Mouse (Mus musculus) right cerebral cortex, postnatal 25 days (tissue): Measurements from ENCODE around the gene Nup107.
A peak's percentile ranks its signal among the peaks of the same experiment; 100 is the strongest.
"Not testable (repeated sequence)": the region's sequence is repeated elsewhere in the genome, so short reads cannot be mapped to it uniquely, and the experiment has no call there.

Source experiments
- DNase-seq: peaks from one replicate; pipeline ENCODE4 v3.0.0; 2022

Nup107 gene

DNA sequence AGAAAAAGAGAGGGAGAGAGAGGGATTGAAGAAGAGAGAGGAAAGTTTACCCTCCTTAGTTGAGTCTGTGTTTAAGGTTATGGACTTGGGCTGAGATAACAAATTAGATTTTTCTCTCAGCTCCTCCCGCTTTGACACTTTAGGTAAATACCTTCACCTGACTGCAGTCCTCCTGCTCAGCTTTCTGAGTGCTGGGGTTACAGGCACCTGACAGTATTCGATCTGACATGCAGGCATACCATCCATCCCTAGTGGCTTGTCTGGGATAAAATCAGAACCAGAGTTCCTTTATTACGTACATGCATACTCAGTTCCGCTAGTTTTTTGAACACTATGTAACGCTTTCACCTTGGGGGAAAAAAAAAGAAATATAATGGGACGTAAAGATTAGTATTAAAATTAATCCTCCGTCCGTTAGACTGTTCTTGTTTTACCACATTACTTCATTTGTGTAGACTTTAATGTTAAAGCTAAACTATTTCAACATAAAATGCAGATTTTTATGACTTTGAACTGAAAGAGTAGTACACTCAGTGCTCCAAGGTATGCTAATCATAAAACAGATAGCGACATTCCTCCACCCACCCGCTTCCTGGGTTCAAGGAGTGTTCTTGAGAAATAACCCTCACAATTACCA lies 43.3 kb downstream of the Nup107 start:
- DNase-seq: no peak

DNA sequence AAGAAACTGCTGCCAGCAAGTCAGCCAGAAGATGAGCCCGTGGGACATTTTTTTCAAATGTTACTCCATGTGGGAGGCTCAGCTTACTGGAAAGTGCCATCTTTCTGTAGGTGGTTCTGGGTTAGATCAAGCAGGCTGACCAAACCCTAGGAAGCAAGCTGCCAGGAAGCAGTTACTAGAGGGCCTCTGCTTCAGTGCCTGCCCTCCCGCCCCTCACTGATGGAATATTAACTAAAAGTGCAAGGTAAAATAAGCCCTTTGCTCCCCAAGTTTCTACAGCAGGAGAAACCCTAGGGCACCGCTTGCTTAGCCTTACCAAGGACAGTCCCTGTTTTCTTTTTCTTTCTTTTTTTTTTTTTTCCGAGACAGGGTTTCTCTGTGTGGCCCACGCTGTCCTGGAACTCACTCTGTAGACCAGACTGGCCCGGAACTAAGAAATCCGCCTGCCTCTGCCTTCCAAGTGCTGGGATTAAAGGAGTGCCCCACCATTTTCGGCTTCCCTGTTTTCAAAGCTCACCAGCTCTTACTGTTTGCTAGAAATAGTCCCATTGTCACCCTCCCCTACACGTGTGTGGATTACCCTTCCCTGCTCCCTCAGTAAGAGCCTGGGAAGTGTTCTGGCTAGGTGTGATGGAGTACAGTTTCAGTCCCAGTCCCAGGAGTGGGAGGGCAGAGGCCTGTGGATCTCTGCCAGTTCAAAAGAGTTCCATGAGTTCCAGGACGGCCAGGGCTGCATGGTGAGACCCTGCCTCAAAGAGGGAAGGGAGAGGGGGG lies 44.0 kb downstream of the Nup107 start:
- DNase-seq: no peak

DNA sequence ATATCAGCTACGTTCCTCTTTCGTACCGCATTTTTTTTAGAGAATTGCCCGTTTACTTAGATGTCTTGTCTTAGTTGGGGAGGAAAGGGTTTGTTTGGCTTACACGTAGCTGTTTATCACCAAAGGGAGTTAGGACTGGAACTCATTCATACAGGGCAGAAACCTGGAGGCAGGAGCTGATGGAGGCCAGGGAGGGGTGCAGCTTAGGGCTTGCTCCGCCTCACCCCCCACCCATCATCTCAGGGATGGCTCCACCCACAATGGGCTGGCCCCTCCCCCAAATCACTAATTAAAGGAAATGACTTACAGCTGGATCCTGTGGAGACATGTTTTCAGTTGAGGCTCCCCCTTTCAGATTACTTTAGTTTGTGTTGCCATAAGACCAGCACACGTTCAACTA lies 44.8 kb downstream of the Nup107 start:
- DNase-seq: no peak

DNA sequence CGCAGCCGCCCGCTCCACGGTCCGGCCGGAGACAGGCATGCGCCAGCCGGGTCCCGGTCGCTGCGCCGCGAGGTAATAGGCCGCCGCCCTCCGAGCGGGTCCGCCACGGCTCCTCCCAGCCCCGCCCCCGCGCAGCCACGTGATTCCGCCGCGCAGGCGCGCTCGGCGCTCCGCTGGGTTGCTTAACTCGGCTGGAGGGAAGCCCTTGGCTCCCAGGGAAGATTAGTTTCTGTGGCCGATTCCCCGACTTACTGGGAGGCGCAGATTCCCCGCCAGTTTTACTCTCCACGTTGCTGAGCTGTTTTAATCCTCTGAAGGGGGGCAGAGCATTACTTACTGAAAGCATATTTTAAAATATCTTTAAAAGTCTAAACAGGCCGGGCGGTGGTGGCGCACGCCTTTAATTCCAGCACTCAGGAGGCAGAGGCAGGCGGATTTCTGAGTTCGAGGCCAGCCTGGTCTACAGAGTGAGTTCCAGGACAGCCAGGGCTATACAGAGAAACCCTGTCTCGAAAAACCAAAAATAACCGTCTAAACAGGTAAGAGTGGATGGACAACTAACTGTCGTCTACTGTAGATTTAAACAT lies 46.1 kb downstream of the Nup107 start, which contains the start of gene Slc35e3:
Slc35e3 (minus strand) TSS at position 69 of the 587 bp plus-strand sequence.
- DNase-seq: peak; percentile 98

DNA sequence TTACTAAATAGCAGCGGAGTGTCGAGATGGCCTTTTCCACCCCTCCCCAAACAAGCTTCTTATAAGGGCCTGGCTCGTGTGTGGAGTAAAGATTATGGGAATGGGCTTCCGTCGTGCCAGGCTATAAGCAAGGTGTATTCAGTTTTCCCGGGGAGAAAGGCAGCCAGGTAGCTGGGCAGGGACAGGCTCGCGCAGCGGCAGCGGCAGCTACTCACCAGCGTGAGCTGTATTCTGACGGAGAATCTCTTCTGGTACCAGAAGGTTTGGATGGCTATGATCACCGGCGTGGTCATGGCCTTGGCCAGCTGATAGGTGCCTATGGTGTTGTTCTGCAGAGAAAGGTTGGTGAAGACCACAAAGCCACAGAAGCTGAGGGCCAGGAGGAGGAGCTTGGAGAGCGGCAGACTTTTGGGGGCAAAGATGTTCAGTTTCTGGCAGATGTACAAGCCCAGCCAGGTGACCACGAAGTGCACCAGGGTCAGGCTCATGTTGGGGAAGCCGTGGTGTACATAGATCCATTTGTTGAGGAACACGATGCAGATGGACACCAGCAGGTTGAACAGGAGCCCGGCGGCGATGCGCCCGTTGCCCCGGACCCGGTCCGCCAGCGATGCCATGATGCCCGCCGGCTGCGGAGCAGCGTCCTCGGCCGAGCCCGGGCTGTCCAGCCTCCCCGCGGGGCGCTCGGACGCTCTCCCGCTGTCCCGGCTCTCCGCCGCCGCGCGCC lies 46.8 kb downstream of the Nup107 start:
- peak; percentile 42 for DNase-seq

DNA sequence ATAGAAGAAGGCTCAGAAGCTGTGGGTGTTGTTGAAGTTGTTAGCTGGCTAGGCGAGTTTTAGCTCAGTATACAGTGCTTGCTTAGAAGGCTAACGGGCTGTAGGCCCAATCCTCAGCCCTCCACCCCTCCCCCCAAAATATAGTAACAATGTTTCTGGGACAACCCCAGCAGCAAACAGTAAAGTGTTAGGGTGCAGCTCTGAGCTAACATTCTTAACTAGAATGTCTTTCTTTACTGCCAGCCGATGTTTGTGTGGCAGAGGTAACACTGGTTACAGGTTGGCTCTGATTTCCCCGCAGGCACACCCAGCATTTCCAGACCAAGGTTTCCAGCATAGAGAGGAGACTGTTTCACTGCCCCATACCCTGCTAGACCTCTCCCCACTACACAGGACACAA lies 48.6 kb downstream of the Nup107 start:
- no peak for DNase-seq

DNA sequence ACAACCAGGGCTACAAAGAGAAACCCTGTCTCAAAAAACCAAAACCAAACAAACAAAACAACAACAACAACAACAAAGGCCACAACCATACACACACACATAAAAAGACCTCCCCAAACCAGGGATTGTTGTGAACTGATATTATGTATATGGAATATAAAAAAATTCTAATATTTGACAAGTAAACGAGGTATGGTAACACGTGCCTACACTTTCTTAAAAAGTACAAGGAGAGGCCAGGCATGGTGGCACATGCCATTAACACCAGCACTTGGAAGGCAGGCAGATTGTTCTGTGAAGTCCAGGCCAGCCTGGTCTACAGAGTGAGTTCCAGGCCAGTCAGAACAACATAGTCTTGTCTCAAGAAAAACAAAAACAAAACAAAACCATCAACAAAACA lies 49.3 kb downstream of the Nup107 start:
- no peak for DNase-seq

DNA sequence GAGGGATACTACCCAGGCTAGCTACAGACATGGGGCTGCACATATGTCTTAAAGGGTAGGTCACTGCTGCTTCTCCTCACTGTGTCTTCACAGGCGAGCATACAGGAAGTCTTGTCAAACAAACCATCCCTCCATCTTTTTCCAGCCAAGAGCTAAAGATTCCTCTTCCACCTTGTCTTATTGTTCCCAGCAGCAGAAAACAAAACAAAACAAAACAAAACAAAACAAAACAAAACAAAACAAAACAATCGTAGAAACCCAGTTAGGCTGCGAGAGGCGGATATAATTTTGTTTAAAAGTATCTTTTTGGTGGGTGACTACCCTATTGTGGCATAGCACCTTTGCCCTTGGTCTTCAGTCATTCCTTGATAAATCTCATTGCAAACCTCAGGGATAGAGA lies 49.9 kb downstream of the Nup107 start:
- no peak for DNase-seq

DNA sequence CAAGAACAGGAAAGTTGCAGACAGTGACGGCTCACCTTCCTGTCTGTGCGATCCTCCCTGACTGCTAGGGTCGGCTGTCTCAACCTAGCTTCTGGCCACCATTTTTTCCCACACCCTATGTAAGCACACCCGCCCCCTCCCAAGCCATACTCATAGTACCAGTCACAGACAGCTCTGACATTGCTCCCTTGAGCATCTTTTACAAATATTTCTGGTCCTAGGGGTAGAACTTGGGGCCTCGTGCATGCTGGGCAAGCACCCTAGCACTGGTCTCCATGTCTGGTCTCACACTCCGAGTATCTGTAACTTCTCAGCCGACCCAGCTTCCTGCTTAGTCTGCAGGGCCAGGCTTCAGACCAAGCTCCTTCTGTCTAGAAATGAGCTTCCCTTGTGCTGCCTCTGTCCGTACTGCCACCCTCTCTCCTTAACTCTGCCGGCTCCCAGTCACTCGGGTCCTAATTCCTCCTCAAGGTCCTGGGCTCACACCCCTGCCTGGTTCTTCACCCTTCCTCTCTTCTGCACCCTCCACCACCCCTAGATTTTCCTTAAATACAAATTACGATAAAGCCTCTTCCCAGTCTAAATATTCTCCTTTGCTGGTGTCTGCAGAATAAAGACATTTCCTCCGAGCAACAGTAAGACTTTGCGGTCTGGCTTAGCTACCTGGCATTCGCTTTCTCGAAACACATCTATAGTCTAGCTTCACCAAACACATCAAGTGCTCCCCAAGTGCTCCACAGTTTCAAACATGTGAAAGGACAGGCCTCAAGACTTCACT lies 50.6 kb downstream of the Nup107 start:
- DNase-seq: no peak

DNA sequence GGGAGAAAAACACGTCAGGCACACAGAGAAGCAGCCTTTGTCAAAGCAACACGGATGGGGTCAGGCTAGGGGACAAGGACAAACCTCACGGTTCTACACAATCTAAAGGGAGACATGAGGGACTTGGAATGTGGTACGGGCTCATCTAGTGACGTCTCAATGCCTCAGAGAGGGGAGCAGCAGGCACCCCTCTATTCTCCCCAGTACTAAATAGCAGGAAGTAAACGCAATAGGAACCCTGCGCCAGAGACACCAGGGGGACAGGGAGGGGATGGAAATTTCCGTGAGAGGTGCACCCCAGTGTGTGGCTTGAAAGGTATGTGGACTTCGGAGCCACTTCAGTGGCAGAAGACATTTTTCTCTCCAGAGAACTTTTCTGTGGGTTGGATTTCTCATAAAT lies 51.6 kb downstream of the Nup107 start:
- no peak for DNase-seq

DNA sequence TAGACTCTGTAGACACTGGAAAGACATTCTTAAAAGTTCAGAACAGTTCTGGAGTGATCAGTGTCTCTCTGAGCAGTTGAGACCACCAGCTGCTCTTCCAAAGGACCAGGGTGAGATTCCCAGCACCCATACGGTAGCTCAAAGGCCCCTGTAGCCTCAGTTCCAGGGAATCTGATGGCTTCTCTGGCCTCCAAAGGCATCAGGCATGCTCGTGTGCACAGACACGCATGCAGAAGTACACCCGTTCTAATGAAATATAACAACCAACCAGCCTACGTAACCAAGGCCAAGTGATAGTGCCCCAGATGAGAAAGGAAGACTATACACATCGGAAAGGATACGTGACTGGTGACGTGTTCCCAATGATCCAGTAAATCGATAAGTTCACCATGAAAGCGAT lies 52.3 kb downstream of the Nup107 start:
- no peak for DNase-seq

DNA sequence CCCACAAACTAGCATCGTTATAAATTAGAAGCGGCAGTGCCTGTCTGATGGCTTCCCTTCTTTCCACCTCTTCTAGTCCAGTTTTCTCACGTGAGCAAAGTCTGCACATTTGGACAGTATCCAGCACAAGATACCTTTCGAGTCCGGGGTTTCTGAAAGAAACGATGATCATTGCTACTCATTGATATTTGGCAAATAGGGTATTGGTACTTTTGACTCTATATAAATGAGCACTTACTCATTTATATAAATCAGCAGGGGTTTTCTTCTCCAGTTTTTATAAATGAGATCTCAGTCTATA lies 52.9 kb downstream of the Nup107 start:
- DNase-seq: no peak

DNA sequence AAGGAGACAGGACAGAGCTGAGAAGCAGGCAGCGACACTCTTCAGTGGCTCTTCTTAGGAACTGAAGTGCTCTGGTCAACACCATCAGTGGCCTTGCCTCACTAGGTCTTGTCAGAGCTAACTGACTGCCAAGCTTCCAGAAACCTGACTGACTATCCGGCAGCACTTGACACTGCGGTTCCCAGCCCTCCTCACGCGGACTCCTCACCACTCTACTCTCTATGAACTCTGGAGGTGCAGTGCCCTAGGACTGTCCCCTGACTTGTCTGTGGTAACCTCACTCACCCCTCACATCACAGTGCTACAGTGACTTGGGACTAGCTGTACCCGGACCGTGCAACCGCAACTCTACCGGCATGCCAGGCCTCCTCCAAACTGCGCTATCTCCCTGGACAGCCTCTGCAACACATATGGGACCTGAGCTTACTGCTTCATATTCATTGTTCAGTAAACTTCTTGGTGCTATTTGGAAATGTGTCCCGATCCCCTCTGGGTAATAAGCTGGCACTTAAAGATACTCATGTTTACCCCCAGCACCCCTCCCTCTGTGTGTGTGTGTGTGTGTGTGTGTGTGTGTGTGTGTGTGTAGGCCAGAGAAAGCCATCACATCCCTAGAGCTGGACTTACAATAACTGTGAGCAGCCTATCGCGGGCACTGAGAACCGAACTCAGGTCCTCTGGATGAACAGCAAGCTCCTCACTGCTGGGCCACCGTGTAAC lies 53.4 kb downstream of the Nup107 start:
- no peak for DNase-seq

DNA sequence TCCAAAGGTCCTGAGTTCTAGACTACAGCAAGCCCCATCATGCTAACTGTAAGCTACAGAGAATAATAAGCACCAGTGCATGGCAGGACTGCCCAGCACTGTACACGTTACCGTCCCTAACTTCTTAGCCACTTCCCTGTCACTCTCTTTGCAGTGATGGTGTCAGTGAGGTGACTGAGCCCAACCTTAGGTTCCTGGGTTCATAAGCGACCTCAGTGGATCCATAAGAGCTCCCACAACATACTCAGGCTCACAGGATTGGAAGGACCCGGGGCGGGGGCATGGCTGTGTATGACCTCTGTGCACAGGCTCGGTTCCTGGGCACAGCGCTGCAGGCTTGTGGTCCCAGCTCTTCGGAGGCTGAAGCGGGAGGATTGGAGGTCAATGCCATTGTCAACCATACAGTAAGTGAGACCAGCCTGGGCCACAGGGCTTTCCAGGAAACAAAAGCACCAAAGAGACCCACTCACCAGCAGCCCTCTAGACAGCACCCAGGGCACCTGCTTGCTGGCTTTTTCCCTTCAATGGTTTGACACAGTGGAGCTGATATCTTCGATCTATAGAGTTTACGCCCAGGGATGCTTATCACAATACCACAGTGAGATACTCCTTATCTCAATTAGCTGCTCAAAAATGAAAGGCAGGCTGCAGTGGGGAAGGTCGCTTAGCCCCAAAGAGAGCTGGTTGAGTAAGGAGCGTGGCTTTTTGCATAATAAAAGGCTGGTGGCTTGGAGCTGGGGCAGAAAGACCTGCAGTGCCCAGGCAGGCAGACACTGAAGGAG lies 54.2 kb downstream of the Nup107 start:
- no peak for DNase-seq

DNA sequence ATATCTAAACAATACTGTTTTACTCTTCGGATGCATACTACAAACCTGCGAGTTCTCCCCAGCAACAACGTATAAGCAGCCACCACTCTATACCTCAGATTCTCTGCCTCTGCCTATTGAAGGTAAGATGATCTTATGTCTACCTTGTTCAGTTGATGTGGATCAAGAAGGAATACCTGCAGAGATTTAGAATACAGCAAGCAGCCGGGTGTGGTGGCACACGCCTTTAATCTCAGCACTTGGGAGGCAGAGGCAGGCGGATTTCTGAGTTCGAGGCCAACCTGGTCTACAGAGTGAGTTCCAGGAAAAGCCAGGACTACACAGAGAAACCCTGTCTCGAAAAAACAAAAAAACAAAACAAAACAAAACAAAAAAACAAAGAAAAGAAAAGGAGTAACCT lies 55.0 kb downstream of the Nup107 start:
- DNase-seq: not testable (repeated sequence)

DNA sequence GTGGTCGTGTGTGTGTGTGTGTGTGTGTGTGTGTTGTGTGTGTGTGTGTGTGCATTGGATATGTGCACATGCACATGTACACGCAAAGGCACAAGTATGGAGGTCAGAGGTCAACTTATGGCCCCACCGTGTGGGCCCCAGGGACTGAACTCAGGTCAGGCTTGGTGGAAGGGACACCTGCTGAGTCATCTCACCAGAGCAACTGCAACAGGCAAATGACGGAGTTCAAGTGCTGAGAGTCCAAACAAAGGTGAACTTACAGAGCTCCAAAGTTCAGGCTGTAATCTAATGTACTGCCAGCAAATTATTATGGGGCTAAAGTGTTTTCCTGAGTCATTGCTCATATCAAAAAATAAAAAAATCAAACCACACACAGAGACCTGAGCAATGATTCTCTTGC lies 55.4 kb downstream of the Nup107 start:
- DNase-seq: no peak

DNA sequence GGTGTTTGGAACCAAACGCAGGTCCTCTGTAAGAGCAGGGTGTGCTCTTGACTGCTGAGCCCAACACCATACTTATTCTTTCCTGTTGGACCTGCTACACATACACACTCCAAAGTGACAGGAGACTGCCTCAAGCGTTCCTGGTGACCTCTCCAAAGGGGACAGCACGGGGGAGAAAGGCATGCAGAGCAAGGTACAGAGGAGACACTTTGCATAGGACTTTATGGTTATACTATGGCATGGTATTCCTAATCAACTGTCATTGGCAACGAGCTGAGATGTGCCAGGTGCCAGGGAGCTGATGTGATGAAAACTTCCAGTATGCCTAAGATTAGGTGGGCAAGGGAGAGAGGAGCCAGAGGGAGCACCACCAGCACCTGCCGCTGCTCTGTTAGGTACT lies 55.9 kb downstream of the Nup107 start:
- no peak for DNase-seq

DNA sequence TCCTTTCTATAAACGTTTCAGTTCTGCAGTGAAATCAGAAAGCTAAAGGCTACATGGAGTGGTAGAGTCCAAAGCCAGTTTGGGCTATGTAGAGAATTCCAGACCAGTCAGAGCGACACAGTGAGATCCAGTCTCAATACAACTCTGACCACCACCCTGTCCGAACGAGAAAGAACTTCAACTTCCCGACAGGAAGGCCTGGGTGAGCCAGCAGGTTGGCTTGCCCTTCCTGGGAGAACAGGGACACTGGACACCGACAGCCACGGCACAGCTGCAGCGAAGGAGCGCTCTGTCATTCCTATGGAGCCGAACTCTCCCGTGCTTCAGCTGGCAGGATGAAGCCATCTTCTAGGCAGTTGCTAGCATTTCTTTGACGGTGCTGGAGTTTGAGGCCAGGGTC lies 57.1 kb downstream of the Nup107 start:
- DNase-seq: not testable (repeated sequence)

DNA sequence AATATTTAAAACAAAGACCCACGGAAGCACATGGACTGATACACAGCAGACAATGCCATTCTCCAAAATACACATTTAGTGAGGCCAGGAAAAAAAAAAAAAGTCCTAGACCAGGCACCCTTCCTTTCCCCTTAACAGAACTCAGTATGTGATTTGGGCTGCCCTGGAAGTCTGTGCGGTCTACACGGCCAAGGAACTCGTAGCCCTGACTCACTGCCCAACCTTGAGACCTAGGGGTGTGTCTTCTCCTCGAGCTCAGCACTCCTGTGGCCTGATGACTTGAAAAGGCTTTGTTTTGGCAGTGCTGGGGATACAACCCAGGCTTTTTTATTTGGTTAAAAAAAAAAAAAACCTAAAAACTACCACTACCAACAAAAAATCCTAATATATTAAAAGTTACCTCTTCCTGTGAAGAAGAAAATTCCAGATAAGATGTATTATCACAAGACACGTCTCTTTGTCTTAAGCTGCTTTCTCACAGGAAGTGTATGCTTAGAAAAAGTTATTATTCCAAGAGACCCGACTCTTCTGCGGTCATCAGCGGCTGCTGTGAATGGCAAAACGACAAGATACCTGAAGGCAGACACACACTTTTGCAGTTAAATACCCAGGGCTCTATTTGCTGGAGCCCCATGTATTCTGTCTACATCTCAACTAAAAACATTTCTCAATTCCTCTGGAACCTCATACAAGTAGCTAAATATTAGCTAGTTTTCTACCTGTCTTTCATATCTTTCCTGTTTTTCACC lies 58.2 kb downstream of the Nup107 start:
- not testable (repeated sequence) for DNase-seq

DNA sequence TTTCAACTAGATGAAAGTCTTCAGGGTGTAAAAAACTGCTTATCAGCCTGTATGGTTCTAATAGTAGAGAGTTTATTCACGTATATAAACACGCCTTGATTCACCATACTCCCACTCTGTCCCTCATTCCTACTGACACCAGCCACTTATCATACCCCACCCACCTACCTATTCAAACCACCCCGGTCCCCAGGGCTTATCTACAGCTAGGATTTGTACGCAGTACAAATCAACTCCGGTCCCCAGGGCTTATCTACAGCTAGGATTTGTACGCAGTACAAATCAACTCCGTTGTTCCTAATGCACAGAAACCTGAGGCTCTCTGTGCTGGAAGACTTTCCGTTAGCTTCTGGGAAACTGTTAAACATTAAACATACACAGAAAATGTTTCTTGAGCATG lies 58.9 kb downstream of the Nup107 start:
- not testable (repeated sequence) for DNase-seq
